Mouse (Mus musculus): ENCODE data around the gene Rbms3.

DNA sequence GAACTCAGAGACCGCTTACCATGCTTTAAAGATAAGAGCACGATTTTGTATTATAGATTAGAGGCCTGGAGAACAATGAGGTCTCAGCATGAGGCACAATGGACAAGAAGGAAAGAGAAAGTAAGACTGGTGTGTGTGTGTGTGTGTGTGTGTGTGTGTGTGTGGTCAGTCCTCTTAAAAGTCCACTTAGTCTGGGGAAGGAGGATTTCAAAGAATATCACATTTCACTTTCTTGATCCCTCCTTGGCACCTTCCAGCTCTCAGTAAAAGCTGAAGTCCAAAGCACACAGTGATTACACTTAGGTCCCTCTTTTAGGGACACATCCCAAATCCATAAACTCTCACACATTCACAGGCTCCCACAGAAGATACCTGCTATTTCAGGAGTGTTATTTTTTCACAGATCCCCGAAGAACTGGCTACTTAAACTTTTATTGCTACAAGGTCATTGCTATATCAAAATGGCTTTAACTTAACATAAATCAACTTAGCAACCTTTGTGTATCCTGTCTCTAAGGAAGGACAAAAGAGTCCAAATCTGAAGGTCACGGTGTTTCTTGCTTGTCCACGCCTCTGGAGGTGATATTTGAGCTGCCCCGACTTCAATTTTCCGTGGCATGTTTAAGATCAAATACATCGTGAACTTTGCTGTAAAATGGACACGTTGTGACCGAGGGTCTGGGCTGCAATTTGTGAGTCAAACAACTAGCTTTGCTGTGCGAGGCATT, 880.7 kb downstream of the Rbms3 start:
- TF ChIP-seq CTCF (IDR thresholded peaks at IDR 0.05) (no peak), EP300 (IDR thresholded peaks at IDR 0.05) (no peak)
